9 mouse cellular contexts compared by ENCODE assay signal in genomic region chr2:37815676-37816075, GRCm38 (mm10). TPM values are rescaled to one million over a fixed set of nuclear protein-coding genes. Genes with fewer than 3 reads are reported as not detected.
A peak's percentile ranks its signal among the peaks of the same experiment; 100 is the strongest.
DNase-seq lines count a peak whose midpoint lies in the region; ATAC-seq and TF ChIP-seq lines count a peak whose summit lies in the region.
"Had no signal": no experiment of that assay in that cellular context is flagged by ENCODE, and none has a peak within 500 bp of the region (broad histone marks: within the 10 kb centered on the region; RNA-seq: fewer than 3 reads in every experiment).

No protein-coding gene starts in this region.

- no peaks in the 10 kb centered on the region for H3K9me3 ChIP-seq in liver, embryonic 12.5 days (replicated peaks)
- H3K9me3 ChIP-seq in midbrain, embryonic 16.5 days (replicated peaks; ENCODE audit: control insufficient read depth, low read length, poor library complexity, severe bottlenecking): no peaks in the 10 kb centered on the region
- H3K9me3 ChIP-seq: embryonic facial prominence, embryonic 13.5 days had no signal

- WGBS in liver, embryonic 12.5 days (ENCODE audit: insufficient replicate concordance): 11% methylated on average over 3 of the region's 3 CpGs
- 22% methylated on average over 3 of the region's 3 CpGs for WGBS in kidney, adult 2 months
- 15% methylated on average over 3 of the region's 3 CpGs for WGBS in midbrain, embryonic 16.5 days

- H3K4me1 ChIP-seq in liver, embryonic 12.5 days: peaks cover 5% of the 10 kb centered on the region; the same call in 1 of the 2 replicates
- no peaks in the 10 kb centered on the region for H3K4me1 ChIP-seq in kidney, adult 2 months (ENCODE audit: control insufficient read depth, insufficient read depth, low read length)
- peaks cover 30% of the 10 kb centered on the region for H3K4me1 ChIP-seq in midbrain, embryonic 16.5 days (ENCODE audit: control insufficient read depth, insufficient read depth, low read length)

- peak; percentile 73 for DNase-seq in liver
- DNase-seq in c-Kit-positive CD71-positive TER-119-positive erythroid progenitor cells, embryonic 14.5 days (ENCODE audit: low spot score): peak; percentile 60
- peak; percentile 82 for DNase-seq in forelimb bud, embryonic 11.5 days (ENCODE audit: low read depth, low spot score)
- DNase-seq in kidney, adult 2 months: peak; percentile 72
- peak; percentile 82 for DNase-seq in left cerebral cortex, postnatal 4 days
- DNase-seq in splenic B cell, adult 2 months (ENCODE audit: low read depth, low spot score): peak; percentile 73

- no peak overlapping the region for H3K27ac ChIP-seq in liver, embryonic 12.5 days
- no peak overlapping the region for H3K27ac ChIP-seq in kidney, adult 2 months (ENCODE audit: insufficient read depth, low read depth, low read length)
- H3K27ac ChIP-seq in midbrain, embryonic 16.5 days (ENCODE audit: low read length): no peak overlapping the region
- H3K27ac ChIP-seq: embryonic facial prominence, embryonic 13.5 days had no signal

- intact Hi-C loops in left cerebral cortex, postnatal 4 days (cut with DNase I): loop anchor here (5.0 to 10.0 kb wide), 3 partner anchors 109 to 779 kb away; no protein-coding TSS in a partner anchor

- H3K27me3 ChIP-seq in liver, embryonic 12.5 days (replicated peaks): no peaks in the 10 kb centered on the region
- no peaks in the 10 kb centered on the region for H3K27me3 ChIP-seq in kidney, adult 2 months (replicated peaks; ENCODE audit: control insufficient read depth, insufficient read depth, low read length)
- no peaks in the 10 kb centered on the region; the same call in 1 of the 2 replicates for H3K27me3 ChIP-seq in midbrain, embryonic 16.5 days (ENCODE audit: control insufficient read depth, insufficient read depth, low read depth, low read length)
- no peaks in the 10 kb centered on the region for H3K27me3 ChIP-seq in splenic B cell, adult 2 months (ENCODE audit: control insufficient read depth, insufficient read depth, low read length, poor library complexity, severe bottlenecking)
- H3K27me3 ChIP-seq: embryonic facial prominence, embryonic 13.5 days had no signal

- no peak overlapping the region for H3K9ac ChIP-seq in liver, embryonic 12.5 days
- no peak overlapping the region for H3K9ac ChIP-seq in midbrain, embryonic 16.5 days (ENCODE audit: low read depth, low read length)
- H3K9ac ChIP-seq: embryonic facial prominence, embryonic 13.5 days had no signal

- peak; percentile 93 for TF ChIP-seq CTCF in kidney, adult 2 months (conservative IDR thresholded peaks at IDR 0.05; ENCODE audit: insufficient read depth, insufficient read length, low read depth, low read length)

- no peak for ATAC-seq in liver, embryonic 12.5 days
- ATAC-seq in midbrain, embryonic 16.5 days: peak; percentile 44; the same call in 1 of the 2 replicates

- TF ChIP-seq POLR2A in kidney, adult 2 months (IDR thresholded peaks at IDR 0.05; ENCODE audit: low read depth, low read length): no peak

- peaks cover 19% of the 10 kb centered on the region for H3K36me3 ChIP-seq in liver, embryonic 12.5 days
- H3K36me3 ChIP-seq in kidney, adult 2 months (ENCODE audit: control insufficient read depth, insufficient read depth, low read length): no peaks in the 10 kb centered on the region
- no peaks in the 10 kb centered on the region for H3K36me3 ChIP-seq in midbrain, embryonic 16.5 days (ENCODE audit: control insufficient read depth, insufficient read depth, low read length)
- peaks cover 2% of the 10 kb centered on the region; the same call in 1 of the 2 replicates for H3K36me3 ChIP-seq in splenic B cell, adult 2 months (ENCODE audit: control insufficient read depth, insufficient read depth, low read length, poor library complexity, severe bottlenecking)

- H3K4me3 ChIP-seq in liver, embryonic 12.5 days: no peak overlapping the region
- H3K4me3 ChIP-seq in kidney, adult 2 months (ENCODE audit: insufficient read depth, low read depth, low read length): no peak overlapping the region
- no peak overlapping the region for H3K4me3 ChIP-seq in midbrain, embryonic 16.5 days (ENCODE audit: low read depth, low read length)
- H3K4me3 ChIP-seq: embryonic facial prominence, embryonic 13.5 days had no signal

- no peak overlapping the region for H3K4me2 ChIP-seq in liver, embryonic 12.5 days
- H3K4me2 ChIP-seq in midbrain, embryonic 16.5 days (ENCODE audit: low read length): no peak overlapping the region
- H3K4me2 ChIP-seq: embryonic facial prominence, embryonic 13.5 days had no signal

RNA-seq across cellular contexts. Expression of gene Crb2, which starts 39.6 kb away (rescaled TPM):
- 1.5 and 1.6 TPM in 2 replicates for polyA plus RNA-seq in liver, embryonic 12.5 days (2016; fragmentation: Nextera tagmentation; extraction: Ambion mirVana)
- 2.7 and 3.0 TPM in 2 replicates for polyA plus RNA-seq in kidney, adult 2 months (2012; rRNA removed)
- 1 to 10 TPM; 3.9 to 4.6 TPM for total RNA-seq in left cerebral cortex, postnatal 4 days (2021)
- 4.2 and 5.3 TPM in 2 replicates for polyA plus RNA-seq in midbrain, embryonic 16.5 days (2015; fragmentation: Nextera tagmentation; extraction: Ambion mirVana)
